In the genomic region with DNA sequence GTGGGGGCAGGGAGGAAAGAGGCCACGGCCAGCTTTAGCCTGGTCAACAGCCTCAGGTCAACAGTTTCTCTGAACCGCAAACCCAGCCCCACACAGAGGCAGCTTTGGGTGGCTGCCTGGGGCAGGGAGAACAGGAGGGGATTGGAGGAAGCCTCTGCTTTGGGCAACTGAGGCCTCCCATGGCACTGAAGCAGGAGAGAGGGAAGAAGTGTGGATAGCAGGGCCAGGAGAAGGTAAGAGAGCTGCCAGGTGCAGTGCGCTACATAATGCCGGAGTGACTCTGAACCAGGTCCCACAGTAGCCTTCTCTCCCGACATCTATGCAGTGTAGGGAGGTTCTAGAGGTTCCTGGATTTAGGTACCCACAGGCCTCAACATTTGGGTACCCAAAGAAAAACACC, we compare ENCODE assay signal across 18 mouse cellular contexts. TPM values are rescaled to one million over a fixed set of nuclear protein-coding genes. Genes with fewer than 3 reads are reported as not detected.
DNase-seq lines count a peak whose midpoint lies in the region; ATAC-seq lines count a peak whose summit lies in the region.
"Had no signal": no experiment of that assay in that cellular context is flagged by ENCODE, and none has a peak within 500 bp of the region (broad histone marks: within the 10 kb centered on the region; RNA-seq: fewer than 3 reads in every experiment).

No protein-coding gene starts in this region.

- peaks cover 55% of the 10 kb centered on the region for H3K36me3 ChIP-seq in forebrain, embryonic 13.5 days (ENCODE audit: poor library complexity, severe bottlenecking)
- H3K36me3 ChIP-seq in forebrain, embryonic 16.5 days (ENCODE audit: control insufficient read depth, insufficient read depth), result no peaks in the 10 kb centered on the region
- H3K36me3 ChIP-seq in kidney, embryonic 15.5 days, result peaks cover 26% of the 10 kb centered on the region
- peaks cover 36% of the 10 kb centered on the region for H3K36me3 ChIP-seq in midbrain, embryonic 12.5 days
- H3K36me3 ChIP-seq in midbrain, embryonic 15.5 days (replicated peaks), result no peaks in the 10 kb centered on the region
- H3K36me3 ChIP-seq in intestine, embryonic 16.5 days (ENCODE audit: control insufficient read depth, insufficient read depth, low read length), result no peaks in the 10 kb centered on the region

- H3K4me2 ChIP-seq in forebrain, embryonic 13.5 days, result no peak overlapping the region
- H3K4me2 ChIP-seq in forebrain, embryonic 16.5 days (ENCODE audit: low read length), result no peak overlapping the region
- H3K4me2 ChIP-seq in kidney, embryonic 15.5 days, result no peak overlapping the region
- no peak overlapping the region for H3K4me2 ChIP-seq in midbrain, embryonic 12.5 days (replicated peaks)
- H3K4me2 ChIP-seq in midbrain, embryonic 15.5 days, result no peak overlapping the region
- no peak overlapping the region for H3K4me2 ChIP-seq in intestine, embryonic 16.5 days (ENCODE audit: low read depth, low read length)

- H3K4me1 ChIP-seq in forebrain, embryonic 13.5 days, result peaks cover 63% of the 10 kb centered on the region
- H3K4me1 ChIP-seq in forebrain, embryonic 16.5 days (replicated peaks; ENCODE audit: control insufficient read depth, insufficient read depth, low read length), result peaks cover 35% of the 10 kb centered on the region
- peaks cover 79% of the 10 kb centered on the region for H3K4me1 ChIP-seq in kidney, embryonic 15.5 days
- peaks cover 75% of the 10 kb centered on the region for H3K4me1 ChIP-seq in midbrain, embryonic 12.5 days
- peaks cover 35% of the 10 kb centered on the region for H3K4me1 ChIP-seq in midbrain, embryonic 15.5 days
- H3K4me1 ChIP-seq in intestine, embryonic 16.5 days (ENCODE audit: control insufficient read depth, insufficient read depth, low read length), result peaks cover 55% of the 10 kb centered on the region

- H3K9ac ChIP-seq in forebrain, embryonic 13.5 days, result no peak overlapping the region
- no peak overlapping the region for H3K9ac ChIP-seq in forebrain, embryonic 16.5 days (replicated peaks; ENCODE audit: low read depth, low read length)
- H3K9ac ChIP-seq in kidney, embryonic 15.5 days, result no peak overlapping the region
- no peak overlapping the region for H3K9ac ChIP-seq in midbrain, embryonic 12.5 days (replicated peaks)
- H3K9ac ChIP-seq in midbrain, embryonic 15.5 days, result no peak overlapping the region
- H3K9ac ChIP-seq in intestine, embryonic 16.5 days (ENCODE audit: low read depth, low read length), result peak overlapping the region; percentile 70; the same call in 1 of the 2 replicates

- H3K27ac ChIP-seq in forebrain, embryonic 13.5 days, result peak overlapping the region; percentile 78
- no peak overlapping the region for H3K27ac ChIP-seq in forebrain, embryonic 16.5 days (ENCODE audit: low read length)
- peak overlapping the region; percentile 95 for H3K27ac ChIP-seq in kidney, embryonic 15.5 days
- peak overlapping the region; percentile 86 for H3K27ac ChIP-seq in midbrain, embryonic 12.5 days (replicated peaks)
- no peak overlapping the region for H3K27ac ChIP-seq in midbrain, embryonic 15.5 days
- peak overlapping the region; percentile 33 for H3K27ac ChIP-seq in intestine, embryonic 16.5 days (ENCODE audit: low read length)
- H3K27ac ChIP-seq: layer of hippocampus, adult 2 months; left cerebral cortex, adult 2 months had no signal

- 66% methylated on average over 5 of the region's 5 CpGs for WGBS in forebrain, embryonic 13.5 days
- 66% methylated on average over 5 of the region's 5 CpGs for WGBS in forebrain, embryonic 16.5 days
- 42% methylated on average over 5 of the region's 5 CpGs for WGBS in kidney, embryonic 15.5 days
- WGBS in midbrain, embryonic 12.5 days, result 61% methylated on average over 5 of the region's 5 CpGs
- 67% methylated on average over 5 of the region's 5 CpGs for WGBS in midbrain, embryonic 15.5 days
- WGBS in intestine, embryonic 16.5 days, result 72% methylated on average over 5 of the region's 5 CpGs

- no peaks in the 10 kb centered on the region for H3K9me3 ChIP-seq in forebrain, embryonic 13.5 days (replicated peaks)
- no peaks in the 10 kb centered on the region for H3K9me3 ChIP-seq in forebrain, embryonic 16.5 days (ENCODE audit: control insufficient read depth, low read length)
- H3K9me3 ChIP-seq in kidney, embryonic 15.5 days (replicated peaks), result no peaks in the 10 kb centered on the region
- H3K9me3 ChIP-seq in midbrain, embryonic 12.5 days, result no peaks in the 10 kb centered on the region
- no peaks in the 10 kb centered on the region for H3K9me3 ChIP-seq in midbrain, embryonic 15.5 days
- no peaks in the 10 kb centered on the region for H3K9me3 ChIP-seq in intestine, embryonic 16.5 days (ENCODE audit: control insufficient read depth, low read length)

- no peaks in the 10 kb centered on the region for H3K27me3 ChIP-seq in forebrain, embryonic 13.5 days
- H3K27me3 ChIP-seq in forebrain, embryonic 16.5 days (replicated peaks; ENCODE audit: control insufficient read depth, insufficient read depth, low read length), result no peaks in the 10 kb centered on the region
- H3K27me3 ChIP-seq in kidney, embryonic 15.5 days, result no peaks in the 10 kb centered on the region
- 0 out of 2 replicates have a peak, but pooled peaks cover 6% of the 10 kb centered on the region for H3K27me3 ChIP-seq in midbrain, embryonic 12.5 days
- H3K27me3 ChIP-seq in midbrain, embryonic 15.5 days (replicated peaks), result no peaks in the 10 kb centered on the region
- no peaks in the 10 kb centered on the region for H3K27me3 ChIP-seq in intestine, embryonic 16.5 days (replicated peaks; ENCODE audit: control insufficient read depth, insufficient read depth, low read length)

- no peak for DNase-seq in kidney, postnatal 25 days
- DNase-seq in frontal cortex, postnatal 36 days (ENCODE audit: low spot score in 2 of 2), result no peak
- DNase-seq: adrenal gland, postnatal 25 days; cerebellum, adult 9-10 months; heart, postnatal 14 days; kidney, adult 11 months; right cerebral cortex, postnatal 14 days; thymus, postnatal 36 days had no signal

- no peak overlapping the region for H3K4me3 ChIP-seq in forebrain, embryonic 13.5 days
- H3K4me3 ChIP-seq in forebrain, embryonic 16.5 days (replicated peaks; ENCODE audit: low read length), result no peak overlapping the region
- H3K4me3 ChIP-seq in kidney, embryonic 15.5 days (replicated peaks), result no peak overlapping the region
- no peak overlapping the region for H3K4me3 ChIP-seq in midbrain, embryonic 12.5 days
- H3K4me3 ChIP-seq in midbrain, embryonic 15.5 days, result no peak overlapping the region
- no peak overlapping the region for H3K4me3 ChIP-seq in intestine, embryonic 16.5 days (ENCODE audit: low read length)
- H3K4me3 ChIP-seq: layer of hippocampus, adult 2 months; left cerebral cortex, adult 2 months had no signal

- ATAC-seq in forebrain, embryonic 13.5 days, result no peak
- no peak for ATAC-seq in forebrain, embryonic 16.5 days
- ATAC-seq in kidney, embryonic 15.5 days (replicated peaks; ENCODE audit: low FRiP score), result no peak
- no peak for ATAC-seq in midbrain, embryonic 12.5 days (ENCODE audit: low FRiP score, low read depth)
- no peak for ATAC-seq in midbrain, embryonic 15.5 days (replicated peaks)
- no peak for ATAC-seq in intestine, embryonic 16.5 days
- ATAC-seq: activated CD4-positive, CD25-positive, alpha-beta regulatory T cell, adult 4 months had no signal

RNA-seq across cellular contexts. Expression of gene Nes, which starts 9.8 kb away (rescaled TPM):
- polyA plus RNA-seq in forebrain, embryonic 13.5 days (2015; fragmentation: Nextera tagmentation; extraction: Ambion mirVana), result 76.3 and 79.9 TPM in 2 replicates
- polyA plus RNA-seq in forebrain, embryonic 16.5 days (2015; fragmentation: Nextera tagmentation; extraction: Ambion mirVana), result 35.7 and 41.6 TPM in 2 replicates
- 31.1 and 34.6 TPM in 2 replicates for polyA plus RNA-seq in kidney, embryonic 15.5 days (2015; fragmentation: Nextera tagmentation; extraction: Ambion mirVana)
- polyA plus RNA-seq in midbrain, embryonic 12.5 days (2016; fragmentation: Nextera tagmentation; extraction: Ambion mirVana), result 183 and 196 TPM in 2 replicates
- polyA plus RNA-seq in midbrain, embryonic 15.5 days (2015; fragmentation: Nextera tagmentation; extraction: Ambion mirVana), result 33.0 and 40.7 TPM in 2 replicates
- polyA plus RNA-seq in intestine, embryonic 16.5 days (2015; fragmentation: Nextera tagmentation; extraction: Ambion mirVana), result 9.4 and 10.3 TPM in 2 replicates
- polyA plus RNA-seq: activated CD4-positive, CD25-positive, alpha-beta regulatory T cell, adult 4 months had no signal

RNA-seq across cellular contexts. Expression of gene Bcan, which starts 19.3 kb away (rescaled TPM):
- 9.5 and 9.6 TPM in 2 replicates for polyA plus RNA-seq in forebrain, embryonic 13.5 days (2015; fragmentation: Nextera tagmentation; extraction: Ambion mirVana)
- 34.8 and 43.6 TPM in 2 replicates for polyA plus RNA-seq in forebrain, embryonic 16.5 days (2015; fragmentation: Nextera tagmentation; extraction: Ambion mirVana)
- 0.17 and 0.33 TPM in 2 replicates for polyA plus RNA-seq in kidney, embryonic 15.5 days (2015; fragmentation: Nextera tagmentation; extraction: Ambion mirVana)
- polyA plus RNA-seq in midbrain, embryonic 12.5 days (2016; fragmentation: Nextera tagmentation; extraction: Ambion mirVana), result 0.63 and 1.1 TPM in 2 replicates
- polyA plus RNA-seq in midbrain, embryonic 15.5 days (2015; fragmentation: Nextera tagmentation; extraction: Ambion mirVana), result 53.4 and 62.8 TPM in 2 replicates
- 0.18 and 0.67 TPM in 2 replicates for polyA plus RNA-seq in intestine, embryonic 16.5 days (2015; fragmentation: Nextera tagmentation; extraction: Ambion mirVana)
- polyA plus RNA-seq: activated CD4-positive, CD25-positive, alpha-beta regulatory T cell, adult 4 months had no signal

RNA-seq across cellular contexts. Expression of gene Crabp2, which starts 32.3 kb away (rescaled TPM):
- polyA plus RNA-seq in forebrain, embryonic 13.5 days (2015; fragmentation: Nextera tagmentation; extraction: Ambion mirVana), result 67.1 and 89.5 TPM in 2 replicates
- polyA plus RNA-seq in forebrain, embryonic 16.5 days (2015; fragmentation: Nextera tagmentation; extraction: Ambion mirVana), result 18.9 and 19.4 TPM in 2 replicates
- polyA plus RNA-seq in kidney, embryonic 15.5 days (2015; fragmentation: Nextera tagmentation; extraction: Ambion mirVana), result 81.1 and 82.3 TPM in 2 replicates
- 291 and 335 TPM in 2 replicates for polyA plus RNA-seq in midbrain, embryonic 12.5 days (2016; fragmentation: Nextera tagmentation; extraction: Ambion mirVana)
- polyA plus RNA-seq in midbrain, embryonic 15.5 days (2015; fragmentation: Nextera tagmentation; extraction: Ambion mirVana), result 44.8 and 52.1 TPM in 2 replicates
- polyA plus RNA-seq in intestine, embryonic 16.5 days (2015; fragmentation: Nextera tagmentation; extraction: Ambion mirVana), result 3.8 TPM in 2 replicates
- polyA plus RNA-seq: activated CD4-positive, CD25-positive, alpha-beta regulatory T cell, adult 4 months had no signal

RNA-seq across cellular contexts. Expression of gene Hapln2, which starts 46.7 kb away (rescaled TPM):
- polyA plus RNA-seq in forebrain, embryonic 13.5 days (2015; fragmentation: Nextera tagmentation; extraction: Ambion mirVana), result 0.11 and 0.36 TPM in 2 replicates
- polyA plus RNA-seq in forebrain, embryonic 16.5 days (2015; fragmentation: Nextera tagmentation; extraction: Ambion mirVana), result 0.25 and 0.35 TPM in 2 replicates
- polyA plus RNA-seq in kidney, embryonic 15.5 days (2015; fragmentation: Nextera tagmentation; extraction: Ambion mirVana), result 0.12 and 0.23 TPM in 2 replicates
- 0.13 and 0.43 TPM in 2 replicates for polyA plus RNA-seq in midbrain, embryonic 12.5 days (2016; fragmentation: Nextera tagmentation; extraction: Ambion mirVana)
- polyA plus RNA-seq in midbrain, embryonic 15.5 days (2015; fragmentation: Nextera tagmentation; extraction: Ambion mirVana), result 0.71 and 0.82 TPM in 2 replicates
- not detected in 2 replicates for polyA plus RNA-seq in intestine, embryonic 16.5 days (2015; fragmentation: Nextera tagmentation; extraction: Ambion mirVana)
- polyA plus RNA-seq: activated CD4-positive, CD25-positive, alpha-beta regulatory T cell, adult 4 months; liver, embryonic 16.5 days had no signal

RNA-seq across cellular contexts. Expression of gene Rrnad1, which starts 50.2 kb away (rescaled TPM):
- 20.7 and 22.7 TPM in 2 replicates for polyA plus RNA-seq in forebrain, embryonic 13.5 days (2015; fragmentation: Nextera tagmentation; extraction: Ambion mirVana)
- polyA plus RNA-seq in forebrain, embryonic 16.5 days (2015; fragmentation: Nextera tagmentation; extraction: Ambion mirVana), result 18.4 and 23.5 TPM in 2 replicates
- 17.7 and 23.0 TPM in 2 replicates for polyA plus RNA-seq in kidney, embryonic 15.5 days (2015; fragmentation: Nextera tagmentation; extraction: Ambion mirVana)
- polyA plus RNA-seq in midbrain, embryonic 12.5 days (2016; fragmentation: Nextera tagmentation; extraction: Ambion mirVana), result 23.5 and 24.2 TPM in 2 replicates
- 23.0 and 23.2 TPM in 2 replicates for polyA plus RNA-seq in midbrain, embryonic 15.5 days (2015; fragmentation: Nextera tagmentation; extraction: Ambion mirVana)
- polyA plus RNA-seq in intestine, embryonic 16.5 days (2015; fragmentation: Nextera tagmentation; extraction: Ambion mirVana), result 14.2 and 14.3 TPM in 2 replicates

Comparison
In these comparisons a context has a peak if more than half of its experiments do, and no peak if none do; other contexts are left out.
1. H3K27ac ChIP-seq: peak in forebrain, embryonic 13.5 days (single experiment), kidney, embryonic 15.5 days (single experiment), midbrain, embryonic 12.5 days (single experiment) and intestine, embryonic 16.5 days (single experiment); none in forebrain, embryonic 16.5 days (single experiment) and midbrain, embryonic 15.5 days (single experiment).